Mouse (Mus musculus): Measurements from ENCODE around the gene Hsd17b14. TPM values are rescaled to one million over a fixed set of nuclear protein-coding genes. Genes with fewer than 3 reads are reported as not detected.

Gene Hsd17b14
- polyA plus RNA-seq, 1 experiment from 2014 or later = 0.45 TPM

DNA sequence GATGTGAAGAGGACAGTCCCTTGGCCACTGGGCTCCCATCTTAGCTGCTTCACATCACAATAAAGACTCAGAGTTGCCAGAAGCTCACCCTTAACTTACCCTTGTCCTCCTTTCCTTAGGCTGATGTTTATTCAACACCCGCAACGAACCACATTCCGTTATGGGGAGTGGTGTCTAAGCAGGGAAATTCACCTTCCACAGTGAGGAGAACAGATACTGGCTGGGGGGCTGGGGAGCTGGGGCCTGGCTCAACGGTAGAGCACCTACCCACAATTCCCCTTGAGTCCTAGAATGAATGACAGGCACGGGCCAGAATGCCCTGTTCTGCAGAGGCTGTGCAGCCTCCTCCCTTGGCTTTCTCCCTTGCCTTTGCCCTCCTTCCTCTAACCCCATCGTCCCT lies 4.2 kb downstream of the Hsd17b14 start:
- no peaks in the 10 kb centered on the region for H3K4me1 ChIP-seq (replicated peaks; ENCODE audit: control insufficient read depth, insufficient read depth, low read length)
- H3K36me3 ChIP-seq (ENCODE audit: control insufficient read depth, insufficient read depth, low read length) = no peaks in the 10 kb centered on the region
- H3K4me3 ChIP-seq (ENCODE audit: low read depth, low read length) = no peak overlapping the region
- DNase-seq (ENCODE audit: low spot score) (no peak), ATAC-seq (ENCODE audit: low FRiP score) (no peak)
- H3K27me3 ChIP-seq (ENCODE audit: control insufficient read depth, insufficient read depth, low read length) = 0 out of 2 replicates have a peak, but pooled peaks cover 2% of the 10 kb centered on the region
- H3K27ac ChIP-seq (ENCODE audit: low read depth, low read length) = no peak overlapping the region
- no peak overlapping the region for H3K4me2 ChIP-seq (replicated peaks; ENCODE audit: low read depth, low read length)
- no peaks in the 10 kb centered on the region for H3K9me3 ChIP-seq (ENCODE audit: control insufficient read depth, low read length)
- no peak overlapping the region for H3K9ac ChIP-seq (ENCODE audit: low read depth, low read length)
- WGBS = 65% methylated on average over 6 of the region's 6 CpGs

DNA sequence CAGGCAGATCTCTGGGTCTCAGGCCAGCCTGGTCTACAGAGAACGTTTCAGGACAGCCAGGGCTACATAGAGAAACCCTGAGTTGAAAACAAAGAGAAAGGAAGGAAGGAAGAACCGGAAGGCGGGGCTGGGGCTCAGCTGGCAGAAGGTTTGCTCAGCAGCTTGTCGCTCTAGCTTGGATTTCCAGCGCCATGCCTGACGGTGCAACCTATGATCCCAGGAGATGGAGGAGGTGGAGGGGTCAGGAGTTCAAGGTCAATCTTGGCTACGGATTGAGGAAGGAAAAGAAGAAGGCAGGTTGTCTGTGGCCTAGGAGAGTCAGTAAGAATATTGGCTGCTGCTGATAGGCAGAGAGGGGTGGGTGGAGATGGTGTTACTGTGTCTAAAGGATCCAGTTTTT lies 5.5 kb downstream of the Hsd17b14 start:
- 79% methylated on average over 7 of the region's 7 CpGs for WGBS
- H3K27me3 ChIP-seq (ENCODE audit: control insufficient read depth, insufficient read depth, low read length) = 0 out of 2 replicates have a peak, but pooled peaks cover 2% of the 10 kb centered on the region
- ATAC-seq (ENCODE audit: low FRiP score) = no peak

DNA sequence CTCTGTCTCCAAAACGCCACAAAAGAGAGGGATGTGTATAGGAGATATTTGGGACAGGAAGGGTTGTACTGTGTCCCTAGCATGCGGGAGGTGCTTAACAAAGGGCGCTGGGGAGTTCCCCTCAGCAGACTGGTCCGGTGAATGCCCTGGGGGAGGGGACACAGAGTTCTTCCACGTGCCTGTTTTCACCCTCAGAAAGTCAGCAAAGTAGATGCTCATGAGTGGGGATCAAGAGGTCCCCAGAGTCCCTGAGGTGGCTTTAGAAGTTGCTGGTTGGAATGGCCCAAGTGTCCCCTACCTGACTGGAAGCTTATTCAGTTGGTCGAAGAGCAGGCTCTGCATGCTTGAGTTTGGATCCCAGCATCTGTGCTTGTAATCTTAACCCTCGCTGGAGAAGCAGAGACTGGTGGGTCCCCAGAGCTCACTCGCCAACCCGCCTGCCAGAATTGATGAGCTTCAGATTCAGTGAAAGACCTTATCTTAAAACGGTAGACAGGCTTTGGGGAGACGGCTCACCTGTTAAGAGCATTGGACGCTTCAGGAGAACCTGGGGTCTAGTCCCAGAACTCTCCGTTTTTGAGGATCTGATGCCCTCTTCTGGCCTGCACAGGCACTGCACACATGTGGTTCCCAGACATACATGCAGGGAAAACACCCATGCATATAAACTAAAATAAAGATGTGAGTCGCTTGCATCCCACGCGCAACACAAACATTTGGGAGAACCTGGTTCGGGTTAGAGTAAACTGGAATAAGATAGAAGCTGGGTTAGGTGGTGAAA lies 6.3 kb downstream of the Hsd17b14 start:
- 28% methylated on average over 17 of the region's 17 CpGs for WGBS
- H3K9ac ChIP-seq (ENCODE audit: low read depth, low read length) = no peak overlapping the region
- no peaks in the 10 kb centered on the region for H3K9me3 ChIP-seq (ENCODE audit: control insufficient read depth, low read length)
- no peak overlapping the region for H3K4me3 ChIP-seq (ENCODE audit: low read depth, low read length)
- no peak overlapping the region for H3K27ac ChIP-seq (ENCODE audit: low read depth, low read length)
- no peaks in the 10 kb centered on the region for H3K36me3 ChIP-seq (ENCODE audit: control insufficient read depth, insufficient read depth, low read length)
- H3K4me2 ChIP-seq (replicated peaks; ENCODE audit: low read depth, low read length) = no peak overlapping the region
- DNase-seq (ENCODE audit: low spot score) (peak; percentile 84), ATAC-seq (ENCODE audit: low FRiP score) (peak; percentile 27; the same call in 1 of the 2 replicates)
- 0 out of 2 replicates have a peak, but pooled peaks cover 2% of the 10 kb centered on the region for H3K27me3 ChIP-seq (ENCODE audit: control insufficient read depth, insufficient read depth, low read length)
- no peaks in the 10 kb centered on the region for H3K4me1 ChIP-seq (replicated peaks; ENCODE audit: control insufficient read depth, insufficient read depth, low read length)

More for the DNA sequence above, 5.5 kb downstream of the Hsd17b14 start:
- Histone ChIP-seq H3K36me3 (ENCODE audit: control insufficient read depth, insufficient read depth, low read length) (no peaks in the 10 kb centered on the region), H3K4me2 (replicated peaks; ENCODE audit: low read depth, low read length) (no peak overlapping the region), H3K9ac (ENCODE audit: low read depth, low read length) (no peak overlapping the region), H3K4me1 (replicated peaks; ENCODE audit: control insufficient read depth, insufficient read depth, low read length) (no peaks in the 10 kb centered on the region), H3K9me3 (ENCODE audit: control insufficient read depth, low read length) (no peaks in the 10 kb centered on the region), H3K4me3 (ENCODE audit: low read depth, low read length) (no peak overlapping the region), H3K27ac (ENCODE audit: low read depth, low read length) (no peak overlapping the region)
- DNase-seq (ENCODE audit: low spot score) = no peak

DNA sequence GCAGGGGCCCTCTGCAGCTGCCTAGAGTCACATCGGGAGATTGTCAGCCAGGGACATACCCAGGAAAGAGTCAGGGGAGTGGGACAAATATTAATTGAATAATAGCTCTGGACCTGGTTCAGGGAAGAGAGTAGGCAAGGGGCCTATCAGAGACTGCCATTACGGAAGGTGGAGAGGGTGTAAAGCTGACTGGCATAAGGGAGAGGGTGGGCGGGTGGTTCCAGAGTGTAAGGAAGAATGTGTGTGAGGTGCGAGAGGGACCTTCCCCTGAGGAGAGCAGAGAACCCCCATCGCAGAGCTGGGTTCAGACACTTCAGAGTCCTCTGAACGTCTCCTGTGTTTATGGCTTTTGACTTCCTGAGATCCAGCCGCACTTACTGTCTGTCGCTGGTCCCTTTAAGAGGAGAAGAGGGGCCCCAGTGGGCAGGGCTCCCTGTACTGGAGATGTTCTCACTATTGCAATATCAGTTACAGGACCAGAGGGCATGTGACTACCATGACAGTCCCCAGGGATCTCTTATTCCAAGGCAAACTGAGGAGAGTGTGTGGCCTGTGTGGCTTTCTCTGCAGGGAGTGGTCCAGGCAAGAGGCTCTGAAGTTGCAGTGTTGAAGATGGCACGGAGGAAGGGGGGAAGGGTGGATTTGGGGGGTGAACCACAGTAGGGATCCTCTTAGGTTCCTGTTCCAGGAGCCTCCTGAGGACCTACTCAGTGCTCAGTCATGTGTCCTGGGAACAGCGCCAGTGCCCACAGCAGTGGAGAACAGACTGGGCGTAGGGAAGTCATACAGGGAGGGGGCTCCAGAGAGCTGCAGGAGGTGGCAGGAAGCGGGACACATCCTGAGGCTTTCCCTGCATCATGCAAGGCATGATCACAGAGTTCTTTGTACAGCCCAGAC lies 7.2 kb downstream of the Hsd17b14 start:
- H3K9me3 ChIP-seq (ENCODE audit: control insufficient read depth, low read length) = no peaks in the 10 kb centered on the region
- H3K4me1 ChIP-seq (replicated peaks; ENCODE audit: control insufficient read depth, insufficient read depth, low read length) = no peaks in the 10 kb centered on the region
- DNase-seq (ENCODE audit: low spot score) = no peak
- no peak overlapping the region for H3K27ac ChIP-seq (ENCODE audit: low read depth, low read length)
- no peak; the same call in 1 of the 2 replicates for ATAC-seq (ENCODE audit: low FRiP score)
- no peaks in the 10 kb centered on the region for H3K36me3 ChIP-seq (ENCODE audit: control insufficient read depth, insufficient read depth, low read length)
- WGBS = 57% methylated on average over 12 of the region's 12 CpGs
- no peak overlapping the region for H3K4me3 ChIP-seq (ENCODE audit: low read depth, low read length)
- H3K9ac ChIP-seq (ENCODE audit: low read depth, low read length) = no peak overlapping the region
- 0 out of 2 replicates have a peak, but pooled peaks cover 2% of the 10 kb centered on the region for H3K27me3 ChIP-seq (ENCODE audit: control insufficient read depth, insufficient read depth, low read length)
- no peak overlapping the region for H3K4me2 ChIP-seq (replicated peaks; ENCODE audit: low read depth, low read length)

DNA sequence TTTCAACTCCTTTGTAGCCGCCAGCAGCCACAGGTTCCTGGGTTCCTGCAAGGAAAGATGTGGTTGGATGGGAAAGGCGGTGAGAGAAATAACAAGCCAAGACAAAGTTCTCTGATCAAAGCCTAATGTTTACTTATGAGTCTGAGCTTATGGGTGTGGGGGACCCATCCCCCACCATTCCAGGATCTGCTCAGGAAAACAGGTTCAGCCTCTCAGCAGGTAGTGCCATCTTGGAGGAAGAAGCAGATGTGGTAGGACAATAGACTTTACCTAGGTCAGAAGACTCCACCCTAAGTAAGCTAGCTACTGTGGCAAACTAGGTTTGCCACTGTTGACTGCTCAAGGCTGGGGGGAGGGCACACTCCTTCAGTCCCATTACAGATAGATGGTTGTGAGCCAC lies 10.1 kb downstream of the Hsd17b14 start:
- Histone ChIP-seq H3K27me3 (ENCODE audit: control insufficient read depth, insufficient read depth, low read length) (0 out of 2 replicates have a peak, but pooled peaks cover 2% of the 10 kb centered on the region), H3K9me3 (ENCODE audit: control insufficient read depth, low read length) (no peaks in the 10 kb centered on the region), H3K36me3 (ENCODE audit: control insufficient read depth, insufficient read depth, low read length) (no peaks in the 10 kb centered on the region), H3K9ac (ENCODE audit: low read depth, low read length) (no peak overlapping the region), H3K4me3 (ENCODE audit: low read depth, low read length) (no peak overlapping the region), H3K4me2 (replicated peaks; ENCODE audit: low read depth, low read length) (no peak overlapping the region), H3K4me1 (replicated peaks; ENCODE audit: control insufficient read depth, insufficient read depth, low read length) (no peaks in the 10 kb centered on the region), H3K27ac (ENCODE audit: low read depth, low read length) (no peak overlapping the region)
- DNase-seq (ENCODE audit: low spot score) = no peak
- no peak for ATAC-seq (ENCODE audit: low FRiP score)
- 74% methylated on average over 2 of the region's 2 CpGs for WGBS

DNA sequence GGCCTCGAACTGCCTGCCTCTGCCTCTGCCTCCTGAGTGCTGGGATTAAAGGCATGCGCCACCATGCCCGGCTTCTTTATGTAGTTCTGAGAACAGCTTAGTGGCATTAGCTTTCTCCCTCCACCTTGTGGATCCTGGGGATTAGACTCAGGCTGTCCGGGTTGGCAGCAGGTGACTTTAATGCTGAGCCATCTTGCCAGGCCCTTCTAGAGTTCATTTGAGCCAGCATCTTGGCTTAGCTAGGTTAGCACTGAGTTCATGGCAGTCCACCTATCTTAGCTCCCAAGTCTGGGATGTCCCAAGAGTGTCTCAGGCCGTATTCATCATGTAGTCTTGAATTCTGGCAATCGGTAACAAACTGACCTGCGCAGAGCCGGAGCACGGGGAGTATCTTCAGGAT lies 10.8 kb downstream of the Hsd17b14 start:
- no peaks in the 10 kb centered on the region for H3K36me3 ChIP-seq (ENCODE audit: control insufficient read depth, insufficient read depth, low read length)
- no peak for DNase-seq (ENCODE audit: low spot score)
- no peak overlapping the region for H3K4me2 ChIP-seq (replicated peaks; ENCODE audit: low read depth, low read length)
- no peak overlapping the region for H3K27ac ChIP-seq (ENCODE audit: low read depth, low read length)
- no peaks in the 10 kb centered on the region for H3K9me3 ChIP-seq (ENCODE audit: control insufficient read depth, low read length)
- H3K4me3 ChIP-seq (ENCODE audit: low read depth, low read length) = no peak overlapping the region
- no peak overlapping the region for H3K9ac ChIP-seq (ENCODE audit: low read depth, low read length)
- WGBS = 91% methylated on average over 9 of the region's 9 CpGs
- no peak for ATAC-seq (ENCODE audit: low FRiP score)
- H3K27me3 ChIP-seq (ENCODE audit: control insufficient read depth, insufficient read depth, low read length) = 0 out of 2 replicates have a peak, but pooled peaks cover 2% of the 10 kb centered on the region
- H3K4me1 ChIP-seq (replicated peaks; ENCODE audit: control insufficient read depth, insufficient read depth, low read length) = no peaks in the 10 kb centered on the region

DNA sequence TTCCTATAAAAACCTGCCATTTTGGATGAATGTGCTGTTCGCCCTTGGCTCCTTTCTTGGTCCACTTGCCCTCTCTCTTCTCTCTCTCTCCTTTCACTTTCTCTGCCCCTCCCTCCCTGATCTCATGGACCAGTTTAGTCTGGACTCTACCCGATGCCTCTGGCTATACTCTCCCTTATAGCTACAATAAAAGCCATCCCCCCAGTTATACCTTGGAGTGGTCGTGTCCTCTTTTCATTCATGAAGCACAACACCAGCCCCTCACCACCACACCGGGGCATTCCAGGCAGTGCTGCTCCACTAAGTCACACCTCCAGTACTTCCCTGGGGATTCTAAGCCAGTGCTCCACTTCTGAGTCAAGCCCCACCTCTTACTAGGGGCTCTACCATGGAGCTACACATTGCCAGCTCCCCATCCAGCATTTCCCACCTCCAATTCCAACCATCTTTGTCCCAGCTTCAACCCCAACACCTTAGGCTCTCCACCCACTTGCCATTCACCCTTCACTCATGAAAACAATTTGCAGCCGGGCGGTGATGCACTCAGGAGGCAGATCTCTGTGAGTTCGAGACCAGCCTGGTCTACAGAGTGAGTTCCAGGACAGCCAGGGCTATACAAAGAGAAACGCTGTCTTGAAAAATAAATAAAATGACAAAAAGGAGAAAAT lies 12.6 kb downstream of the Hsd17b14 start:
- no peak overlapping the region for H3K27ac ChIP-seq (ENCODE audit: low read depth, low read length)
- H3K4me2 ChIP-seq (replicated peaks; ENCODE audit: low read depth, low read length) = peak overlapping the region; percentile 65; the same call in 1 of the 2 replicates
- no peak overlapping the region for H3K9ac ChIP-seq (ENCODE audit: low read depth, low read length)
- 79% methylated on average over 8 of the region's 8 CpGs for WGBS
- ATAC-seq (ENCODE audit: low FRiP score) (no peak), DNase-seq (ENCODE audit: low spot score) (no peak)
- no peak overlapping the region for H3K4me3 ChIP-seq (ENCODE audit: low read depth, low read length)
- no peaks in the 10 kb centered on the region for H3K9me3 ChIP-seq (ENCODE audit: control insufficient read depth, low read length)
- no peaks in the 10 kb centered on the region for H3K36me3 ChIP-seq (ENCODE audit: control insufficient read depth, insufficient read depth, low read length)
- no peaks in the 10 kb centered on the region for H3K4me1 ChIP-seq (replicated peaks; ENCODE audit: control insufficient read depth, insufficient read depth, low read length)
- no peaks in the 10 kb centered on the region for H3K27me3 ChIP-seq (ENCODE audit: control insufficient read depth, insufficient read depth, low read length)

DNA sequence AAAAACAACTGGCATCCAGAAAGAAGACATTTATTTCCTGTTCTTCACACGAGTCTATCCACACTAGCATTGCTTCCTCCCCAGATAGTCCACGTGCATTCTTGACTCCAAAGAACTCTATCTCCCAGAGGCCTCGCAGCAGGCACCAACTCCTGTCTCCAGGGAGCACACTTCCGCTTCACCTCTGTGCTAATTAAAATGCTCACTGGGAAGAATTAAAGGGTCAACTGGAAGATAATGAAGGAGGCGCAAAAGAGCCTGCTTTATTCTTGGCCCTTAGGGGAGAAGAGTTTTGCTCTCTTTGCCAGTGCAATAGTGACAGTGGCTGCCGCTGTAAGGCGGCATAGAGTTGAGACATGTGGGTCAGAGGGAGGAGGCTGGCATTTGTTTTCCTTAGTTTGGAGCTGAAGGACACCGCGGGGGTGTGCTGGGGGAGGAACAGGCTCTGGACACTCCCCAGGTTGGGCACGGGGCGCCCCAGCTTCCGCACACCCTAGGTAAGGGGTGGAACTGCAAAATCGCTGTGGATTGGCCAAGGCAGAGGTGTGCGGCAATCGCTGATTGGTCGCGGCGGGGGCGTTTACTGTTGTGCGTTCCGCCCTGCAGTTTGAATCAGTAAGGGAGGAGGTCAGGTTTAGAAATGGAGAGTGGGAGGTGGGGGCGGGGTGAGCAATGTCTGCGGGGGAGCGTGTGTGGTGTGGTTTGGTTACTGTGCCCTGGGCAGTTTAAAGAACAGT lies 13.3 kb downstream of the Hsd17b14 start:
- DNase-seq (ENCODE audit: low spot score) (peak; percentile 87), ATAC-seq (ENCODE audit: low FRiP score) (peak; percentile 91)
- WGBS = under 1% methylated on average over 24 of the region's 24 CpGs
- H3K36me3 ChIP-seq (ENCODE audit: control insufficient read depth, insufficient read depth, low read length) = no peaks in the 10 kb centered on the region
- no peaks in the 10 kb centered on the region for H3K4me1 ChIP-seq (replicated peaks; ENCODE audit: control insufficient read depth, insufficient read depth, low read length)
- H3K4me2 ChIP-seq (replicated peaks; ENCODE audit: low read depth, low read length) = peak overlapping the region; percentile 65
- H3K4me3 ChIP-seq (ENCODE audit: low read depth, low read length) = peak overlapping the region; percentile 37
- peak overlapping the region; percentile 29; the same call in 1 of the 2 replicates for H3K9ac ChIP-seq (ENCODE audit: low read depth, low read length)
- no peaks in the 10 kb centered on the region for H3K27me3 ChIP-seq (ENCODE audit: control insufficient read depth, insufficient read depth, low read length)
- no peak overlapping the region for H3K27ac ChIP-seq (ENCODE audit: low read depth, low read length)
- no peaks in the 10 kb centered on the region for H3K9me3 ChIP-seq (ENCODE audit: control insufficient read depth, low read length)

Data from hindbrain, embryonic 11.5 days (tissue).